Mouse (Mus musculus) bone marrow, adult 2 months (tissue): ENCODE measurements around the gene Ggps1. TPM values are rescaled to one million over a fixed set of nuclear protein-coding genes. Genes with fewer than 3 reads are reported as not detected.

Experiments used
- H3K27ac ChIP-seq: fragments of 200-500 bp; 2 replicates; pipeline ENCODE4 v1.5.1; 2012; ENCODE audit warnings: low read depth, mild to moderate bottlenecking, control low read depth, inconsistent platforms, low read length; ENCODE audit not compliant: control insufficient read depth, poor library complexity, insufficient read depth
- H3K4me1 ChIP-seq: fragments of 200-500 bp; 2 replicates; pipeline ENCODE4 v1.6.1; 2011; ENCODE audit warnings: low read length; ENCODE audit not compliant: control insufficient read depth, insufficient read depth
- H3K4me3 ChIP-seq: fragments of 200-500 bp; replicated peaks from 2 replicates; pipeline ENCODE3; 2011; ENCODE audit warnings: mild to moderate bottlenecking, low read depth, low read length, control low read depth; ENCODE audit not compliant: control insufficient read depth
- CTCF ChIP-seq: fragments of 200-500 bp; IDR thresholded peaks from 2 replicates; pipeline ENCODE4 v1.5.1; 2011; ENCODE audit warnings: low read length, control low read depth; ENCODE audit not compliant: control insufficient read depth, insufficient read depth
- POLR2A ChIP-seq: fragments of 200-500 bp; IDR thresholded peaks from 2 replicates; pipeline ENCODE4 v1.6.1; 2011; ENCODE audit warnings: low read depth, mild to moderate bottlenecking, control low read depth, low read length, borderline replicate concordance; ENCODE audit not compliant: control insufficient read depth
- WGBS: fragments of 180-500 bp; shearing (Covaris S2); methylation state at CpG from one replicate; pipeline ENCODE4 v1.1.7; 2018; 5-methylcytosine and 5-hydroxymethylcytosine counted together
- polyA plus RNA-seq: library from polyadenylated mRNA; stranded (reverse); fragments of >200 nt; gene quantifications from 2 replicates; pipeline ENCODE4 v1.2.4, GENCODE M21; 2011; ENCODE audit warnings: low replicate concordance; ENCODE audit not compliant: missing spikeins, insufficient read depth, insufficient read length

Ggps1 gene
- 12.9 and 17.3 TPM in 2 replicates for polyA plus RNA-seq

GRCm38 (mm10) chr13:14063013-14063941 lies at the start of gene Ggps1, which contains the start of gene Arid4b:
TSS of gene Ggps1 (minus strand) at chr13:14063488.
TSS of gene Arid4b (plus strand) at chr13:14063232.
- WGBS, result under 1% methylated on average over 64 of the region's 64 CpGs
- H3K27ac ChIP-seq, result peak within 1 kb of the TSS; percentile 97
- peak within 1 kb of the TSS; percentile 78 for H3K4me3 ChIP-seq
- TF ChIP-seq POLR2A (peak; percentile 86), CTCF (no peak; the same call in 1 of the 2 replicates)
- H3K4me1 ChIP-seq, result no peaks in the 10 kb centered on the region

DNA sequence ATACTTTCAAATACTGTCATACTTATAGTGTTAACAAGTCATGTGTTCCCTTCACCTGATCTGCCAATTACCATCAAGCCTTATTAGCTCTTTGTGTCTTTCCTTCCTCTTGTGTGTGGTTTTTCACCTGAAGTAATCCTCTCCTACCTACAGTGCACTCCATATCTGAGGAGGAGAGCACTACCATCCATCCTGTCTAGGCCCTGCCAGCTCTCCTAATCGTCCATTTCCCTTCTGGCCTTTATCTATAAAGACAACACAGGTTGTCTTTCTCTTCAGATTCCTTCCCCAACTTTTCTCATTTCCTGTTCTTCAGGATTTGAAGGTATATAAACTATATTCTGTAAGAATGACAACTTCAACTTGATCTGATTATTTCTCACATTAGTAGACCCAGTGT lies 47.9 kb upstream of the Ggps1 start:
- WGBS, result 37% methylated on average over 1 of the region's 1 CpGs
- Histone ChIP-seq H3K4me3 (no peak overlapping the region), H3K4me1 (no peaks in the 10 kb centered on the region), H3K27ac (no peak overlapping the region)
- TF ChIP-seq POLR2A, result no peak
- TF ChIP-seq CTCF, result no peak

GRCm38 (mm10) chr13:14110154-14110873 lies 47.0 kb upstream of the Ggps1 start:
- Histone ChIP-seq H3K4me3 (no peak overlapping the region), H3K27ac (no peak overlapping the region), H3K4me1 (no peaks in the 10 kb centered on the region)
- no peak for TF ChIP-seq CTCF
- no peak for TF ChIP-seq POLR2A
- 79% methylated on average over 2 of the region's 2 CpGs for WGBS

- H3K4me3 ChIP-seq, result no peak overlapping the region
- WGBS, result 69% methylated on average over 1 of the region's 1 CpGs
- H3K27ac ChIP-seq, result no peak overlapping the region
- H3K4me1 ChIP-seq, result no peaks in the 10 kb centered on the region
- no peak for TF ChIP-seq CTCF
- no peak for TF ChIP-seq POLR2A
These were observed 39.7 kb upstream of the Ggps1 start for GRCm38 (mm10) chr13:14103026-14103425.

GRCm38 (mm10) chr13:14088669-14089068 lies 25.4 kb upstream of the Ggps1 start:
- no peak for TF ChIP-seq POLR2A
- TF ChIP-seq CTCF, result no peak

GRCm38 (mm10) chr13:14075326-14075725 lies 12.0 kb upstream of the Ggps1 start:
- WGBS, result 67% methylated on average over 1 of the region's 1 CpGs
- Histone ChIP-seq H3K4me3 (no peak overlapping the region), H3K27ac (no peak overlapping the region), H3K4me1 (no peaks in the 10 kb centered on the region)
- TF ChIP-seq CTCF, result no peak
- no peak for TF ChIP-seq POLR2A

More at GRCm38 (mm10) chr13:14088669-14089068, 25.4 kb upstream of the Ggps1 start:
- H3K4me3 ChIP-seq, result no peak overlapping the region
- no peak overlapping the region for H3K27ac ChIP-seq
- WGBS, result 82% methylated on average over 1 of the region's 1 CpGs
- no peaks in the 10 kb centered on the region for H3K4me1 ChIP-seq

DNA sequence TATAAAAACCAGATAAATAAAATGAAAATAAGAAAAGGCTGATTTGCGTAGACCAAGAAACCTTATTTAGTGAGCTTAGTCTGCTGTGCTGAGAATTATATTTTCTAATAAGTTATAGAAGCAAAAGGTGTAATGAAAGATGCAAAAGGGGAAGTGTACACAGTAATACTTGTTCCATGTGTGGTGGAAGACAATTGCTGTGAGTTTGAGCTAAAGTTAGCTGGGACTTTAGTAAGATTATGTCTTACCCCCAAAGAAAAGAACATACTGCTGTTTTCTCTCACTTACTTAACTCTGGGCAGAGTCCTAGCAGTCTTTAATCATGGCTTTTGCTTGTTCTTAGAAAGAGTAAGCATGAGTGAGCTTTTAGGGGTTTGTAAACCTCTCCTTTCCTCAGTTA lies 11.1 kb upstream of the Ggps1 start:
- WGBS, result 100% methylated on average over 1 of the region's 1 CpGs

DNA sequence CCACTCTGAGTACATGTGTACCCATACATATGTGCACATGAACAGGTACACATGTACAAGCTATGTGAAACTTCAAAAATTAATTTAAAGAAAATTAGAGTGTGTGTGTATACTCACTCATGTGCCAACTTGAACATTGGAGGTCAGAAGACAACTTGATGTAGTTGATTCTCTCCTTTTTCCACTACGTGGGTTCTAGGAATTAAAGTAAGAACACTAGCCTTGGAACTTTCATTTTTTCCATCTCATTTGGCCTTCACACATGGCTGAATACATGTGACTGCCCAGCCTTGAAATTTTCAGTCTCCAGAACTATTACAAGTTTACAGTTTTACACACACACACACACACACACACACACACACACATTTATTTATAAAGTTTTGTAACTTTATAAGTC lies 6.0 kb upstream of the Ggps1 start:
- no peak overlapping the region for H3K4me3 ChIP-seq
- 68% methylated on average over 1 of the region's 1 CpGs for WGBS
- no peak overlapping the region for H3K27ac ChIP-seq
- H3K4me1 ChIP-seq, result no peaks in the 10 kb centered on the region; the same call in 1 of the 2 replicates
- TF ChIP-seq CTCF (no peak), POLR2A (no peak)

More for the DNA sequence above, 11.1 kb upstream of the Ggps1 start:
- Histone ChIP-seq H3K27ac (no peak overlapping the region), H3K4me3 (no peak overlapping the region), H3K4me1 (no peaks in the 10 kb centered on the region)
- no peak for TF ChIP-seq CTCF
- no peak for TF ChIP-seq POLR2A
